Comparison of ENCODE assay signal across 9 mouse cellular contexts in genomic region chr9:40858461-40859160, GRCm38 (mm10). TPM values are rescaled to one million over a fixed set of nuclear protein-coding genes. Genes with fewer than 3 reads are reported as not detected.
DNase-seq lines count a peak whose midpoint lies in the region; ATAC-seq and TF ChIP-seq lines count a peak whose summit lies in the region.
"Had no signal": no experiment of that assay in that cellular context is flagged by ENCODE, and none has a peak within 500 bp of the region (broad histone marks: within the 10 kb centered on the region; RNA-seq: fewer than 3 reads in every experiment).

No protein-coding gene starts in this region.

- H3K27ac ChIP-seq in layer of hippocampus, adult 2 months = peak overlapping the region; percentile 64
- peak overlapping the region; percentile 16; the same call in 1 of the 2 replicates for H3K27ac ChIP-seq in embryonic facial prominence, embryonic 10.5 days (replicated peaks)
- peak overlapping the region; percentile 66 for H3K27ac ChIP-seq in hindbrain, embryonic 13.5 days

- H3K36me3 ChIP-seq in embryonic facial prominence, embryonic 10.5 days (replicated peaks) = no peaks in the 10 kb centered on the region
- H3K36me3 ChIP-seq in hindbrain, embryonic 13.5 days = no peaks in the 10 kb centered on the region
- no peaks in the 10 kb centered on the region for H3K36me3 ChIP-seq in myocyte (ENCODE audit: control insufficient read depth, insufficient read depth)

- 7% methylated on average over 21 of the region's 21 CpGs for WGBS in embryonic facial prominence, embryonic 10.5 days
- WGBS in hindbrain, embryonic 13.5 days = 7% methylated on average over 21 of the region's 21 CpGs

- no peak for TF ChIP-seq CTCF in layer of hippocampus, adult 2 months (conservative IDR thresholded peaks at IDR 0.05)

- H3ac ChIP-seq in myocyte (ENCODE audit: control insufficient read depth, insufficient read length) = no peak overlapping the region

- H3K4me2 ChIP-seq in hindbrain, embryonic 13.5 days = peak overlapping the region; percentile 57
- peak overlapping the region; percentile 61 for H3K4me2 ChIP-seq in myocyte (ENCODE audit: low read depth)

- no peak for TF ChIP-seq POLR2A in myocyte (IDR thresholded peaks at IDR 0.05; ENCODE audit: insufficient read length, low read depth)

- no peaks in the 10 kb centered on the region for H3K9me3 ChIP-seq in embryonic facial prominence, embryonic 10.5 days
- no peaks in the 10 kb centered on the region for H3K9me3 ChIP-seq in hindbrain, embryonic 13.5 days

- peak overlapping the region; percentile 46 for H3K4me3 ChIP-seq in layer of hippocampus, adult 2 months
- H3K4me3 ChIP-seq in embryonic facial prominence, embryonic 10.5 days = peak overlapping the region; percentile 53
- peak overlapping the region; percentile 35 for H3K4me3 ChIP-seq in hindbrain, embryonic 13.5 days
- no peak overlapping the region for H3K4me3 ChIP-seq in myocyte

- peak overlapping the region; percentile 51; the same call in 1 of the 2 replicates for H3K9ac ChIP-seq in hindbrain, embryonic 13.5 days

- ATAC-seq in hindbrain, embryonic 13.5 days (ENCODE audit: low FRiP score) = peak; percentile 68; the same call in 1 of the 2 replicates

- no peaks in the 10 kb centered on the region for H3K79me2 ChIP-seq in myocyte (ENCODE audit: control insufficient read depth, insufficient read depth)

- peaks cover 80% of the 10 kb centered on the region for H3K27me3 ChIP-seq in embryonic facial prominence, embryonic 10.5 days (replicated peaks; ENCODE audit: low read depth, poor library complexity, severe bottlenecking)
- peaks cover 77% of the 10 kb centered on the region for H3K27me3 ChIP-seq in hindbrain, embryonic 13.5 days
- H3K27me3 ChIP-seq in myocyte (ENCODE audit: control insufficient read depth, insufficient read depth, insufficient read length) = peaks cover 4% of the 10 kb centered on the region

- peaks cover 10% of the 10 kb centered on the region for H3K4me1 ChIP-seq in embryonic facial prominence, embryonic 10.5 days
- peaks cover 10% of the 10 kb centered on the region; the same call in 1 of the 2 replicates for H3K4me1 ChIP-seq in hindbrain, embryonic 13.5 days (replicated peaks)

- DNase-seq in layer of hippocampus, adult 2 months (ENCODE audit: low spot score in 2 of 2) = peak in 1 of 2 experiments; percentile 10
- DNase-seq in layer of hippocampus, postnatal 25 days (ENCODE audit: extremely low spot score in 1 of 2, low spot score in 1 of 2) = no peak
- peak; percentile 47 for DNase-seq in embryonic facial prominence, embryonic 10.5 days (ENCODE audit: low spot score)
- DNase-seq in spleen, postnatal 14 days (ENCODE audit: low spot score in 2 of 2) = no peak
- DNase-seq in ovary, postnatal 10 days (ENCODE audit: low spot score) = no peak
- no peak for DNase-seq in urinary bladder, postnatal 25 days (ENCODE audit: low spot score)

TF ChIP-seq in myocyte, 11 proteins besides CTCF, POLR2A, EP300 and RAD21:
- TF ChIP-seq MYOD1 (IDR thresholded peaks at IDR 0.05; ENCODE audit: control insufficient read depth in 1 of 3, insufficient read length in 2 of 3, low read depth in 2 of 3) (no peak), POLR2AphosphoS2 (IDR thresholded peaks at IDR 0.05; ENCODE audit: insufficient read length, low read depth) (no peak), TCF3 (IDR thresholded peaks at IDR 0.05; ENCODE audit: insufficient read length, low read depth) (no peak)

RNA-seq across cellular contexts. Expression of gene Bsx, which starts 15.3 kb away (rescaled TPM):
- not detected for total RNA-seq in layer of hippocampus, adult 2 months (2021)
- total RNA-seq in layer of hippocampus, postnatal 25 days (2021) = under 1 TPM in 1 of 2 experiments, not detected in 1; 0.12 TPM
- 0.05 TPM in 1 of 2 replicates, not detected in the other for polyA plus RNA-seq in embryonic facial prominence, embryonic 10.5 days (2016; fragmentation: Nextera tagmentation; extraction: Ambion mirVana)
- not detected in 2 replicates for polyA plus RNA-seq in hindbrain, embryonic 13.5 days (2015; fragmentation: Nextera tagmentation; extraction: Ambion mirVana)
- polyA plus RNA-seq in myocyte (2012; fragmentation: generic; extraction: Trizol) = not detected
- total RNA-seq: layer of hippocampus, adult 8-10 months had no signal

RNA-seq across cellular contexts. Expression of gene Hspa8, which starts 57.8 kb away (rescaled TPM):
- total RNA-seq in layer of hippocampus, adult 2 months (2021) = 1,000 to 10,000 TPM; 2,132 to 2,154 TPM
- 1,000 to 10,000 TPM; 2,114 to 2,470 TPM for total RNA-seq in layer of hippocampus, postnatal 25 days (2021)
- polyA plus RNA-seq in embryonic facial prominence, embryonic 10.5 days (2016; fragmentation: Nextera tagmentation; extraction: Ambion mirVana) = 3,691 and 4,038 TPM in 2 replicates
- polyA plus RNA-seq in hindbrain, embryonic 13.5 days (2015; fragmentation: Nextera tagmentation; extraction: Ambion mirVana) = 2,762 and 2,865 TPM in 2 replicates
- polyA plus RNA-seq in myocyte (2012; fragmentation: generic; extraction: Trizol) = 797 TPM

Comparison
In these comparisons a context has a peak if more than half of its experiments do, and no peak if none do; other contexts are left out.
1. H3K27ac ChIP-seq: peak in every context shown above with its lines; median percentile 66 in hindbrain, embryonic 13.5 days; 64 in layer of hippocampus, adult 2 months; 16 in embryonic facial prominence, embryonic 10.5 days.